9 mouse cellular contexts compared by ENCODE assay signal in the genomic region with DNA sequence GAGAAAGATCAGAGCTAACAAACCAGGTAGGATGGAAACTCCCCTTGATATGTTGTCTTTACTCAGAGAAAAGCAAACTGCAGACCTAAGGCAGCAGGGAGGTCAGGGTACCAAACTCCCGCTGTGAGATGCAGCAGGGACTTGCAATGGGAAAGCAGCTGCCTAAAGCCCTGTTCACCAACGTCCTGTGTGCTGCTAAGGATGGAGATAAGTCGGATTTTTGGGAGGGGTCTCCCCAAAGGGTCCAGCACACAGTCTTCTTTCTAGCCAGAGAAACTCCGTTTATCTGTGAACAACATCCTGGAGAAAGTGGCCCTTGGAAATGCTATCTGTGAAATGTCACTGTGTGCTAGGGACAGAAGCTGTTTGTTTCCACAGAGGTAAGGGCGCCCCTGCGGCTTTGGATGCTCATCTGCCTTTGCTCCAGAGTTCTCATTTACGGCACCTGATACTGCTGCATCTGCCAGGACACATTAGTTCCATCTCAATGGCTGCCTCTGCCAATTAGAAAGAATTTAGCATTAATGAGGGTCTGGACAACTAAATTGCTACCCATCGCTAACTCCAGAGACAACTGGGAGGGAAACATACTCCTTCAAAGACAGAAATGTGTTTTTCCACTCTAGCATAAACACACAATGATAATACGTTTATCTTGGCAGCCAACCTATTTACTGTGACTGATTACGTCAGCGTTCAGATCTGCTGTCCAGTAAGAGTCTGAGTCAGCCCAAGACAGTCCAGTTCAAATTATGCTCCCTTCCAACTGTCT. TPM values are rescaled to one million over a fixed set of nuclear protein-coding genes. Genes with fewer than 3 reads are reported as not detected.
DNase-seq lines count a peak whose midpoint lies in the region; ATAC-seq lines count a peak whose summit lies in the region.
"Had no signal": no experiment of that assay in that cellular context is flagged by ENCODE, and none has a peak within 500 bp of the region (broad histone marks: within the 10 kb centered on the region; RNA-seq: fewer than 3 reads in every experiment).

No protein-coding gene starts in this region.

- no peak overlapping the region for H3K4me3 ChIP-seq in neural tube, embryonic 12.5 days
- no peak overlapping the region for H3K4me3 ChIP-seq in hindbrain, embryonic 13.5 days

- no peaks in the 10 kb centered on the region; the same call in 1 of the 2 replicates for H3K4me1 ChIP-seq in neural tube, embryonic 12.5 days
- peaks cover 13% of the 10 kb centered on the region for H3K4me1 ChIP-seq in hindbrain, embryonic 13.5 days (replicated peaks)

- DNase-seq in heart, adult 8-10 months (ENCODE audit: low spot score), result peak; percentile 51
- no peak for DNase-seq in heart, postnatal 4 days
- no peak for DNase-seq in neural tube, embryonic 10.5 days (ENCODE audit: extremely low spot score, low spot score)
- DNase-seq in frontal cortex, postnatal 36 days (ENCODE audit: low spot score in 2 of 2), result no peak
- DNase-seq in urinary bladder, postnatal 10 days (ENCODE audit: low spot score), result no peak

- no peak overlapping the region for H3K4me2 ChIP-seq in neural tube, embryonic 12.5 days (replicated peaks)
- H3K4me2 ChIP-seq in hindbrain, embryonic 13.5 days, result peak overlapping the region; percentile 10; the same call in 1 of the 2 replicates

- H3K9ac ChIP-seq in neural tube, embryonic 12.5 days, result no peak overlapping the region
- H3K9ac ChIP-seq in hindbrain, embryonic 13.5 days, result no peak overlapping the region
- H3K9ac ChIP-seq: liver, embryonic 14.5 days had no signal

- H3K36me3 ChIP-seq in neural tube, embryonic 12.5 days, result no peaks in the 10 kb centered on the region
- no peaks in the 10 kb centered on the region for H3K36me3 ChIP-seq in hindbrain, embryonic 13.5 days

- WGBS in neural tube, embryonic 12.5 days, result 43% methylated on average over 11 of the region's 11 CpGs
- 36% methylated on average over 11 of the region's 11 CpGs for WGBS in hindbrain, embryonic 13.5 days

- no peak overlapping the region for H3K27ac ChIP-seq in neural tube, embryonic 12.5 days
- H3K27ac ChIP-seq in hindbrain, embryonic 13.5 days, result peak overlapping the region; percentile 48; the same call in 1 of the 2 replicates
- H3K27ac ChIP-seq: liver, embryonic 14.5 days had no signal

- H3K9me3 ChIP-seq in neural tube, embryonic 12.5 days, result no peaks in the 10 kb centered on the region
- no peaks in the 10 kb centered on the region for H3K9me3 ChIP-seq in hindbrain, embryonic 13.5 days

- H3K27me3 ChIP-seq in neural tube, embryonic 12.5 days (replicated peaks), result no peaks in the 10 kb centered on the region
- no peaks in the 10 kb centered on the region for H3K27me3 ChIP-seq in hindbrain, embryonic 13.5 days

- ATAC-seq in neural tube, embryonic 12.5 days (ENCODE audit: low FRiP score, low read depth), result peak; percentile 33; the same call in 1 of the 2 replicates
- ATAC-seq in hindbrain, embryonic 13.5 days (ENCODE audit: low FRiP score), result peak; percentile 59
- no peak for ATAC-seq in frontal cortex, adult (ENCODE audit: low TSS enrichment)

RNA-seq across cellular contexts. Expression of a gene that starts 40.1 kb away (rescaled TPM):
- total RNA-seq in heart, adult 8-10 months (2022), result 10 to 100 TPM; 12.6 to 15.3 (median 14.8) TPM
- 10 to 100 TPM; 16.4 to 19.9 TPM for total RNA-seq in heart, postnatal 4 days (2021)
- 64.1 and 64.5 TPM in 2 replicates for polyA plus RNA-seq in neural tube, embryonic 12.5 days (2016; fragmentation: Nextera tagmentation; extraction: Ambion mirVana)
- 68.9 and 69.4 TPM in 2 replicates for polyA plus RNA-seq in hindbrain, embryonic 13.5 days (2015; fragmentation: Nextera tagmentation; extraction: Ambion mirVana)

RNA-seq across cellular contexts. Expression of a gene that starts 40.3 kb away (rescaled TPM):
- 10 to 100 TPM; 28.0 to 31.5 (median 30.4) TPM for total RNA-seq in heart, adult 8-10 months (2022)
- 10 to 100 TPM; 43.4 to 46.3 TPM for total RNA-seq in heart, postnatal 4 days (2021)
- 77.3 and 80.3 TPM in 2 replicates for polyA plus RNA-seq in neural tube, embryonic 12.5 days (2016; fragmentation: Nextera tagmentation; extraction: Ambion mirVana)
- polyA plus RNA-seq in hindbrain, embryonic 13.5 days (2015; fragmentation: Nextera tagmentation; extraction: Ambion mirVana), result 59.8 and 61.5 TPM in 2 replicates
